Comparison of ENCODE assay signal across 7 mouse cellular contexts in genomic region chr10:80322811-80323211, GRCm38 (mm10). TPM values are rescaled to one million over a fixed set of nuclear protein-coding genes. Genes with fewer than 3 reads are reported as not detected.
DNase-seq lines count a peak whose midpoint lies in the region; ATAC-seq lines count a peak whose summit lies in the region.

No protein-coding gene starts in this region.

- no peak overlapping the region for H3K27ac ChIP-seq in embryonic facial prominence, embryonic 12.5 days
- H3K27ac ChIP-seq in hindbrain, embryonic 16.5 days (ENCODE audit: low read depth, low read length): no peak overlapping the region
- H3K27ac ChIP-seq in liver, embryonic 15.5 days (replicated peaks): peak overlapping the region; percentile 86

- no peaks in the 10 kb centered on the region for H3K9me3 ChIP-seq in embryonic facial prominence, embryonic 12.5 days
- H3K9me3 ChIP-seq in hindbrain, embryonic 16.5 days (ENCODE audit: control insufficient read depth, low read length): no peaks in the 10 kb centered on the region
- H3K9me3 ChIP-seq in liver, embryonic 15.5 days (replicated peaks): no peaks in the 10 kb centered on the region

- DNase-seq in A20 (ENCODE audit: low read depth, low spot score): peak; percentile 67
- DNase-seq in CD4-positive helper T cell, adult 2 months (ENCODE audit: low read depth, low spot score): peak; percentile 67
- peak; percentile 41 for DNase-seq in retina, embryonic 14.5 days (ENCODE audit: low spot score)
- no peak for DNase-seq in left cerebral cortex, adult 8-10 months (ENCODE audit: low spot score in 2 of 2)

- peak overlapping the region; percentile 65 for H3K4me2 ChIP-seq in embryonic facial prominence, embryonic 12.5 days (replicated peaks)
- peak overlapping the region; percentile 98 for H3K4me2 ChIP-seq in hindbrain, embryonic 16.5 days (ENCODE audit: low read length)
- peak overlapping the region; percentile 100 for H3K4me2 ChIP-seq in liver, embryonic 15.5 days

- H3K36me3 ChIP-seq in embryonic facial prominence, embryonic 12.5 days: peaks cover 12% of the 10 kb centered on the region; the same call in 1 of the 2 replicates
- H3K36me3 ChIP-seq in hindbrain, embryonic 16.5 days (ENCODE audit: control insufficient read depth, insufficient read depth, low read length): peaks cover 3% of the 10 kb centered on the region
- H3K36me3 ChIP-seq in liver, embryonic 15.5 days (replicated peaks): peaks cover 16% of the 10 kb centered on the region

- H3K4me1 ChIP-seq in embryonic facial prominence, embryonic 12.5 days: peaks cover 16% of the 10 kb centered on the region
- peaks cover 19% of the 10 kb centered on the region for H3K4me1 ChIP-seq in hindbrain, embryonic 16.5 days (ENCODE audit: control insufficient read depth, insufficient read depth, low read depth, low read length)
- peaks cover 77% of the 10 kb centered on the region for H3K4me1 ChIP-seq in liver, embryonic 15.5 days (replicated peaks)

- whole genome bisulfite sequencing in embryonic facial prominence, embryonic 12.5 days: 7% methylated on average over 28 of the region's 28 CpGs
- 8% methylated on average over 28 of the region's 28 CpGs for WGBS in hindbrain, embryonic 16.5 days
- WGBS in liver, embryonic 15.5 days (ENCODE audit: insufficient replicate concordance): 2% methylated on average over 28 of the region's 28 CpGs

- peak overlapping the region; percentile 40 for H3K4me3 ChIP-seq in embryonic facial prominence, embryonic 12.5 days
- H3K4me3 ChIP-seq in hindbrain, embryonic 16.5 days (ENCODE audit: low read length): peak overlapping the region; percentile 58
- H3K4me3 ChIP-seq in liver, embryonic 15.5 days (replicated peaks): peak overlapping the region; percentile 77

- H3K9ac ChIP-seq in embryonic facial prominence, embryonic 12.5 days: peak overlapping the region; percentile 63
- peak overlapping the region; percentile 70 for H3K9ac ChIP-seq in hindbrain, embryonic 16.5 days (ENCODE audit: low read depth, low read length)
- peak overlapping the region; percentile 70 for H3K9ac ChIP-seq in liver, embryonic 15.5 days

- ATAC-seq in embryonic facial prominence, embryonic 12.5 days (ENCODE audit: insufficient number of reproducible peaks, insufficient read depth, low FRiP score, low TSS enrichment): no peak
- ATAC-seq in hindbrain, embryonic 16.5 days: 0 out of 2 replicates have a peak, but pooled peaks have one; percentile 2
- ATAC-seq in liver, embryonic 15.5 days (ENCODE audit: insufficient read depth): peak; percentile 8

- H3K27me3 ChIP-seq in embryonic facial prominence, embryonic 12.5 days: peaks cover 15% of the 10 kb centered on the region; the same call in 1 of the 2 replicates
- H3K27me3 ChIP-seq in hindbrain, embryonic 16.5 days (replicated peaks; ENCODE audit: control insufficient read depth, insufficient read depth, low read length): no peaks in the 10 kb centered on the region
- H3K27me3 ChIP-seq in liver, embryonic 15.5 days: no peaks in the 10 kb centered on the region

RNA-seq across cellular contexts. Expression of gene 2310011J03Rik, which starts 2.5 kb away (rescaled TPM):
- polyA plus RNA-seq in embryonic facial prominence, embryonic 12.5 days (2016; fragmentation: Nextera tagmentation; extraction: Ambion mirVana): 50.0 and 50.3 TPM in 2 replicates
- 31.7 and 32.8 TPM in 2 replicates for polyA plus RNA-seq in hindbrain, embryonic 16.5 days (2015; fragmentation: Nextera tagmentation; extraction: Ambion mirVana)
- polyA plus RNA-seq in liver, embryonic 15.5 days (2015; fragmentation: Nextera tagmentation; extraction: Ambion mirVana): 32.4 and 35.0 TPM in 2 replicates
- total RNA-seq in left cerebral cortex, adult 8-10 months (2022): 10 to 100 TPM; 25.7 to 29.0 (median 27.3) TPM

RNA-seq across cellular contexts. Expression of gene Pcsk4, which starts 6.5 kb away (rescaled TPM):
- polyA plus RNA-seq in embryonic facial prominence, embryonic 12.5 days (2016; fragmentation: Nextera tagmentation; extraction: Ambion mirVana): 4.5 and 5.1 TPM in 2 replicates
- 8.1 and 8.5 TPM in 2 replicates for polyA plus RNA-seq in hindbrain, embryonic 16.5 days (2015; fragmentation: Nextera tagmentation; extraction: Ambion mirVana)
- polyA plus RNA-seq in liver, embryonic 15.5 days (2015; fragmentation: Nextera tagmentation; extraction: Ambion mirVana): 3.9 and 4.1 TPM in 2 replicates
- 10 to 100 TPM in 1 of 4 experiments, 1 to 10 TPM in 3; 6.7 to 10.2 (median 8.3) TPM for total RNA-seq in left cerebral cortex, adult 8-10 months (2022)

RNA-seq across cellular contexts. Expression of gene Reep6, which starts 6.9 kb away (rescaled TPM):
- polyA plus RNA-seq in embryonic facial prominence, embryonic 12.5 days (2016; fragmentation: Nextera tagmentation; extraction: Ambion mirVana): 4.2 and 5.7 TPM in 2 replicates
- polyA plus RNA-seq in hindbrain, embryonic 16.5 days (2015; fragmentation: Nextera tagmentation; extraction: Ambion mirVana): 7.5 and 7.6 TPM in 2 replicates
- 75.6 and 92.4 TPM in 2 replicates for polyA plus RNA-seq in liver, embryonic 15.5 days (2015; fragmentation: Nextera tagmentation; extraction: Ambion mirVana)
- total RNA-seq in left cerebral cortex, adult 8-10 months (2022): 10 to 100 TPM; 12.0 to 14.8 (median 13.6) TPM

RNA-seq across cellular contexts. Expression of gene Adamtsl5, which starts 25.4 kb away (rescaled TPM):
- 1.0 and 2.2 TPM in 2 replicates for polyA plus RNA-seq in embryonic facial prominence, embryonic 12.5 days (2016; fragmentation: Nextera tagmentation; extraction: Ambion mirVana)
- 1.1 and 1.8 TPM in 2 replicates for polyA plus RNA-seq in hindbrain, embryonic 16.5 days (2015; fragmentation: Nextera tagmentation; extraction: Ambion mirVana)
- 2.2 and 2.3 TPM in 2 replicates for polyA plus RNA-seq in liver, embryonic 15.5 days (2015; fragmentation: Nextera tagmentation; extraction: Ambion mirVana)
- 10 to 100 TPM; 10.7 to 12.1 (median 11.5) TPM for total RNA-seq in left cerebral cortex, adult 8-10 months (2022)

RNA-seq across cellular contexts. Expression of gene Apc2, which starts 27.0 kb away (rescaled TPM):
- polyA plus RNA-seq in embryonic facial prominence, embryonic 12.5 days (2016; fragmentation: Nextera tagmentation; extraction: Ambion mirVana): 18.3 and 21.7 TPM in 2 replicates
- 139 and 149 TPM in 2 replicates for polyA plus RNA-seq in hindbrain, embryonic 16.5 days (2015; fragmentation: Nextera tagmentation; extraction: Ambion mirVana)
- polyA plus RNA-seq in liver, embryonic 15.5 days (2015; fragmentation: Nextera tagmentation; extraction: Ambion mirVana): 0.09 and 0.12 TPM in 2 replicates
- total RNA-seq in left cerebral cortex, adult 8-10 months (2022): 100 to 1,000 TPM; 107 to 125 (median 116) TPM

Comparison
In these comparisons a context has a peak if more than half of its experiments do, and no peak if none do; other contexts are left out.
1. DNase-seq: peak in A20 (single experiment), CD4-positive helper T cell, adult 2 months (single experiment) and retina, embryonic 14.5 days (single experiment); none in left cerebral cortex, adult 8-10 months (0 of 2).
2. Peak in every context shown above with its lines, with median percentiles within 50 percentile points of each other: H3K4me2 ChIP-seq, H3K4me3 ChIP-seq and H3K9ac ChIP-seq.